Mouse (Mus musculus) stomach, postnatal 0 days (tissue): ENCODE data around the gene Nemp1. TPM values are rescaled to one million over a fixed set of nuclear protein-coding genes. Genes with fewer than 3 reads are reported as not detected.
A peak's percentile ranks its signal among the peaks of the same experiment; 100 is the strongest.

Source experiments
- ATAC-seq: fragments of 200-750 bp; cut with Nextera tagmentation; 2 replicates; pipeline ENCODE4 v1.8.0; 2017; ENCODE audit not compliant: low FRiP score, low TSS enrichment
- DNase-seq: peaks from one replicate; pipeline ENCODE4 v3.0.0-alpha.2; 2016; ENCODE audit warnings: low spot score
- H3K27ac ChIP-seq: fragments of 300-500 bp; sonication (generic); replicated peaks from 2 replicates; pipeline ENCODE4 v1.5.1; 2014; ENCODE audit warnings: mild to moderate bottlenecking, control low read depth
- H3K27me3 ChIP-seq: fragments of 300-500 bp; sonication (generic); 2 replicates; pipeline ENCODE4 v1.6.1; 2014; ENCODE audit warnings: low read length; ENCODE audit not compliant: control insufficient read depth, insufficient read depth
- H3K36me3 ChIP-seq: fragments of 300-500 bp; sonication (generic); 2 replicates; pipeline ENCODE4 v1.6.1; 2014; ENCODE audit warnings: low read length, mixed read lengths; ENCODE audit not compliant: control insufficient read depth, insufficient read depth
- H3K4me1 ChIP-seq: fragments of 300-500 bp; sonication (generic); replicated peaks from 2 replicates; pipeline ENCODE4 v1.6.1; 2014; ENCODE audit warnings: antibody characterized with exemption; ENCODE audit not compliant: control insufficient read depth, insufficient read depth
- H3K4me2 ChIP-seq: fragments of 300-500 bp; sonication (generic); replicated peaks from 2 replicates; pipeline ENCODE4 v1.6.1; 2014; ENCODE audit warnings: low read depth, mild to moderate bottlenecking, control low read depth, moderate library complexity
- H3K4me3 ChIP-seq: fragments of 300-500 bp; sonication (generic); 2 replicates; pipeline ENCODE4 v1.5.1; 2014; ENCODE audit warnings: low read depth, low read length, control low read depth
- H3K9ac ChIP-seq: fragments of 300-500 bp; sonication (generic); 2 replicates; pipeline ENCODE4 v1.6.1; 2014; ENCODE audit warnings: mild to moderate bottlenecking, low read length, control low read depth, mixed read lengths
- H3K9me3 ChIP-seq: fragments of 300-500 bp; sonication (generic); 2 replicates; pipeline ENCODE4 v1.6.1; 2016; ENCODE audit warnings: low read length; ENCODE audit not compliant: control insufficient read depth
- CTCF ChIP-seq: IDR thresholded peaks from 2 replicates; pipeline ENCODE4 v1.5.1; 2016; ENCODE audit warnings: antibody characterized with exemption, low read depth, mild to moderate bottlenecking, moderate library complexity
- EP300 ChIP-seq: optimal IDR thresholded peaks from 2 replicates; pipeline ENCODE3; 2016; ENCODE audit warnings: antibody characterized with exemption
- WGBS: fragments of 180-500 bp; shearing (Covaris S2); extraction: QIAGEN DNeasy Blood & Tissue Kit; methylation state at CpG from one replicate; pipeline ENCODE4 v1.1.7; 2014; 5-methylcytosine and 5-hydroxymethylcytosine counted together
- polyA plus RNA-seq: library from polyadenylated mRNA; unstranded; fragments of >200 nt; fragmentation: Nextera tagmentation; extraction: Ambion mirVana; gene quantifications from 2 replicates; pipeline ENCODE4 v1.2.1, GENCODE M21; 2015

The Nemp1 gene
- polyA plus RNA-seq, 1 experiment from 2014 or later: 4.1 TPM

DNA sequence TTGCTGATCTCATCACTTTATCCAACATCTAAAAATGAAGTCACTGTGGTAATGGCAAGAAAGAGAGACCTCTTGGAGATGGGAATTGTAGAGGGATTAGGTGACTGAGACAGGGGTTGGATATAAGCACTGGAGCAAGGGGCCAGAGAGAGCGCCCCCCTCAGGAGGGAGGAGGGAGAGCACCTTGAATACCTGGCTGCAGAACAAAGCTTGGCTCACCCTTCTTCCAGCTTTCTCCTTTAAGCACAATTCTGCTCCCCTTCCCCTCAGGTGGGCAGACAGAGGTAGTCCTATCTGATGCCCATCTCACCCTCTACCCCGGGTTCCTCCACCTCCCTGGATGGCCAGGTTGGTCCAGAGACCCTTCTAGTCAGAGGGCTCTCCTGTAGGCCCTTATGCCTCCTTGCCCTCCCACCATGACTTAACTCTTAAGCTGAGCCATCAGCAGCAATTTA is 38.1 kb downstream of the Nemp1 start, which contains the start of gene Myo1a:
Gene Myo1a (plus strand): TSS at position 405 of the 455 bp plus-strand sequence.
- TF ChIP-seq EP300 (no peak), CTCF (peak; percentile 42)
- H3K27me3 ChIP-seq: no peaks in the 10 kb centered on the region
- no peaks in the 10 kb centered on the region for H3K9me3 ChIP-seq
- peak within 1 kb of the TSS; percentile 19 for H3K4me3 ChIP-seq
- no peaks in the 10 kb centered on the region for H3K4me1 ChIP-seq
- ATAC-seq (no peak), DNase-seq (no peak)
- peak within 1 kb of the TSS; percentile 34 for H3K4me2 ChIP-seq
- 78% methylated on average over 2 of the region's 2 CpGs for WGBS
- no peak within 1 kb of the TSS for H3K9ac ChIP-seq
- peak within 1 kb of the TSS; percentile 78 for H3K27ac ChIP-seq
- H3K36me3 ChIP-seq: no peaks in the 10 kb centered on the region

DNA sequence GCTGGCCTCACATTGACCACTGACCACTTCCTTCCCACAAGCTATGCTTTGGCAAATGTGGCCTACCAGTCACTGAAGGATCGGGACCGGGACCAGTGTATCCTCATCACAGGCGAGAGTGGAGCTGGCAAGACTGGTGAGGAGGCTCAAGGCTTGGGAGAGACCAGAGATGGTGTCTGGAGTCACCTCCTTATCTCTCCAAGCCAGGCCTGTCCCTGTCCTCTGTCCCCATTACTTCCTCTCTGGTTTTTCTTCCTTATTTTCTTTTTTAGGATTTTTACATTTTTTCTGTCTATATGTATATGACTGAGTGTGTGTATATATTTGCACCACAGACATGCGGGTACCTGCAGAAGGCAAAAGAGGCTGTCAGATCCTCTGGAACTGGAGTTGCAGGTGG is 39.1 kb downstream of the Nemp1 start:
- Histone ChIP-seq H3K4me1 (no peaks in the 10 kb centered on the region), H3K9me3 (no peaks in the 10 kb centered on the region), H3K36me3 (no peaks in the 10 kb centered on the region), H3K4me2 (no peak overlapping the region), H3K9ac (no peak overlapping the region), H3K27ac (no peak overlapping the region), H3K4me3 (no peak overlapping the region), H3K27me3 (no peaks in the 10 kb centered on the region)
- DNase-seq (no peak), ATAC-seq (no peak)
- TF ChIP-seq CTCF (no peak), EP300 (no peak)
- 84% methylated on average over 4 of the region's 4 CpGs for WGBS

DNA sequence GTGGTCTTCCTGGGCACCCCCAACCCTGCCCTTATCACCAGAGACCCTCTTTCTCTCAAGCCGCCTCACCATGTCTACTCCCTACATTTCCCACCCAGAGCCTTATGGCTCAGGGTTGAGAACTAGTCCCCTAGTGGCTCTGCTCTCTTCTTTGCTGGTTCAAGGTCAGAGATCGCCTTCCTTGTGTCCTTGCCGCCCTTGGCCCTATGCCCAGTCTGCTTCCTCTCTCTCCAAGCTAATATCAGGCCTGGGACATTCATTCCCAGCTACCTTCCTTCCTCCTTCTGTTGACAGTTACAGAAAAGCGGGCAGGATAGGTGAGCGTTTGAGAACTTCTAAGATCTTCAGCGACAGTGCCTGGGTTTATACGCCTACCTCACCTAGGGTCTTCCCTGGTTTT is 41.0 kb downstream of the Nemp1 start:
- no peaks in the 10 kb centered on the region for H3K36me3 ChIP-seq
- H3K4me3 ChIP-seq: no peak overlapping the region
- no peaks in the 10 kb centered on the region for H3K27me3 ChIP-seq
- TF ChIP-seq EP300 (no peak), CTCF (no peak)
- no peak overlapping the region for H3K9ac ChIP-seq
- DNase-seq (peak; percentile 53), ATAC-seq (no peak)
- no peaks in the 10 kb centered on the region for H3K4me1 ChIP-seq
- no peak overlapping the region for H3K27ac ChIP-seq
- H3K9me3 ChIP-seq: no peaks in the 10 kb centered on the region
- 65% methylated on average over 7 of the region's 7 CpGs for WGBS
- H3K4me2 ChIP-seq: no peak overlapping the region

DNA sequence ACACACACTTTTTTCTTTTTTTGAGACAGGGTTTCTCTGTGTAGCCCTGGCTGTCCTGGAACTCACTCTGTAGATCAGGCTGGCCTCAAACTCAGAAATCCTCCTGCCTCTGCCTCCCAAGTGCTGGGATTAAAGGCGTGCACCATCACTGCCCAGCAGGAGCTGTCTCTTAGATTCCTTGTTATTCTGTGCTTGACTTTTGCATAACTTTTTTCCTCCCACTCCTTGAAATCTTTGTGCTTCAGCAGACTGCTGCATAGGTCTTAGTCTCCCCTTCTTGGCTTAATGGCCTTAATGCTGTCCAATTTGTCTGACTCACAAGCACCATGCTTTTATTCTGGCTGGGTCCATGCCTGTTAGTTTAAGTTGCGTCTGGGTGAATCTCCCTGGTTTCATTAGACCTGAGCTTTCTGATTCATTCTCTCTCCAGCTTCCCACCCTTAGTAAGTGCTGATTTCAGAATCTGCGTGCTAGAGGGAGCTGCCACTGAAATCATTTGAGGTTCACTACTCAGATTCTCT is 42.2 kb downstream of the Nemp1 start:
- Histone ChIP-seq H3K9ac (no peak overlapping the region), H3K36me3 (no peaks in the 10 kb centered on the region), H3K9me3 (no peaks in the 10 kb centered on the region), H3K4me2 (no peak overlapping the region), H3K4me1 (no peaks in the 10 kb centered on the region), H3K27ac (no peak overlapping the region), H3K27me3 (no peaks in the 10 kb centered on the region), H3K4me3 (no peak overlapping the region)
- DNase-seq: no peak
- WGBS: 75% methylated on average over 3 of the region's 3 CpGs
- no peak for ATAC-seq
- TF ChIP-seq EP300 (no peak), CTCF (no peak)

GRCm38 (mm10) chr10:127710331-127710730 is 43.6 kb downstream of the Nemp1 start:
- DNase-seq: no peak
- no peak overlapping the region for H3K27ac ChIP-seq
- H3K27me3 ChIP-seq: no peaks in the 10 kb centered on the region
- no peaks in the 10 kb centered on the region for H3K9me3 ChIP-seq
- H3K4me2 ChIP-seq: no peak overlapping the region
- WGBS: 80% methylated on average over 13 of the region's 13 CpGs
- H3K4me3 ChIP-seq: no peak overlapping the region
- TF ChIP-seq EP300: no peak
- TF ChIP-seq CTCF: no peak
- no peak for ATAC-seq
- no peak overlapping the region for H3K9ac ChIP-seq
- H3K36me3 ChIP-seq: no peaks in the 10 kb centered on the region
- no peaks in the 10 kb centered on the region for H3K4me1 ChIP-seq

- DNase-seq (no peak), ATAC-seq (no peak)
- no peaks in the 10 kb centered on the region for H3K4me1 ChIP-seq
- 71% methylated on average over 6 of the region's 6 CpGs for WGBS
- H3K36me3 ChIP-seq: no peaks in the 10 kb centered on the region
- TF ChIP-seq CTCF (no peak), EP300 (no peak)
- H3K4me3 ChIP-seq: no peak overlapping the region
- no peak overlapping the region for H3K9ac ChIP-seq
- no peaks in the 10 kb centered on the region for H3K9me3 ChIP-seq
- H3K27ac ChIP-seq: no peak overlapping the region
- no peak overlapping the region for H3K4me2 ChIP-seq
- no peaks in the 10 kb centered on the region for H3K27me3 ChIP-seq
Measured at GRCm38 (mm10) chr10:127712736-127713135, 46.0 kb downstream of the Nemp1 start.
